Mouse (Mus musculus): ENCODE data around the gene Stard10. TPM values are rescaled to one million over a fixed set of nuclear protein-coding genes. Genes with fewer than 3 reads are reported as not detected.

Stard10 gene
- polyA plus RNA-seq (2015; fragmentation: Illumina TruSeq; extraction: RNeasy Lipid Tissue Mini Kit (QIAGEN cat#74804); ENCODE audit: insufficient read depth, low replicate concordance): 14.7 TPM

DNA sequence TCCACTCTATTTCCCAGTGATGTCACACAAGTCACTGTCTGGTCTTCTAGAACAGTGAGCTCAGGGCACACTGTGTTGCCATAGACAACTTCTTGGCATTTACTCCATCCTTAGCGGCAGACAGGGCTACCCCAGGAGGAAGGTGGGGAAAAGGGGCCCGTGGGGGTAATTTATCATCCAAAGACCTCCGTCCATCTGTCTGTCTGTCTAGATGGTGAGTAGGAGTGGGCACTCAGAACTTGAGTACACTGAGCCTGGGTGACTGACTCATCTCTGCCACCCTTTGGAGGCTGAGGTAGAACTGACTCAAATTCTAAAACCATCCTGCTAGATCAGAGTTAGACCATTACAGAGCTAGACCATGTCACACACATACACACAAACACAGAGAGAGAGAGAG, at the start of gene Stard10:
Stard10 (plus strand) TSS at position 73 of the 400 bp plus-strand sequence.

DNA sequence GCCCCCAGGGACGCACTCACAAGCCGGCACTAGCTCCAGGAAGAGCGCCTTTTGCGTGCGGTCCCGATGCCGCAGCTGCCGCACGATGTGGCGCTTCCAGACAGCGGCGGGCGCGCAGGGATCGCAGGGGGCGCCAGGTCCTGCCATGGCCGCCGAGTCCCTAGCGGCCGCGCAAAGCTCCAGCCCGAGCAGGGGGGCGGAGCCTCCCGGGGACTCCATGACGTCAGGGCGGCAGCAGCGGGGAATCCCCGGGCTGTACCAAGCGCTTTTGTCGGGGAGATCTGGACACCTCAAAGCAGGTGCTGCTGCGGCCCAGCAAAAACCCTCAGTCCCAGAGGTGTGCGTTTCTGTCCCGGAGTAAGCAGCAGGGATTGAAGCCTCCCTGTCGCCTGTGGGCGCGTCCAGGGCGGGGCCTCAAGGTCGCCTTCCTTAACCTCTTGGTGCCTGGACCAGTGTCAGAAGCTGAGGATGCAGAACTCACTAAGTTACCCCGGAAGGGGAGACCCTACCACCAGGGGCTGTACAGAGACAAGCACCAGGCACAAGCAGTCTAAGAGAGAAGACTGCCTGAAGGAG, 14.9 kb upstream of the Stard10 start, which contains the start of gene Atg16l2:
Atg16l2 (minus strand) TSS at position 371 of the 576 bp plus-strand sequence.

DNA sequence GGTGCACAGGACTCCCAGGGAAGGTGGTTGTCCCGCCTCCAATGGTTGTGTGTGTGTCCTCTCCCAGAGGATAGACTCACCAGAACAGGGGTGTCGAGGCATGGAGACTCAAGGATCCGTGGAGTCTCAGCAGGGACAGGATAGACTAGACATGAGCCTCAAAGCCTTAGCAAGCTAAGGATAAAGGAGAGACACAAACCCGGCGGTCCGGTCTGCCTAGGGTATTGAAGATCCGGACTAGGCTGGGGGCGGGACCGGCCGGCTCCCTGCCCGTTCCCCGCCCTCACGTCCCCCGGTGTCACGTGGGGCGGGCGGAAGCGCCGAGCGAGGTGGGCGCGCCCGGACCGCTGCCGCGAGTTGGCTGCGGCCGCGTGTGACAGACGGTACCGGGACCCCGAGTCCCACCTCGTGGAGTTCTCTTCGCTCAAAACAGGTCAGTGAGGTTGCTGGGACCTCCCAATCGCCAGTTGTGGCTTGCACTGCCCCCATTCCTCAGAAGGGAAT, 30.9 kb downstream of the Stard10 start, which contains the start of gene Arap1:
Arap1 (plus strand) TSS at position 301 of the 504 bp plus-strand sequence.

Other genes with a start within 250 kb of the Stard10 start
- gene Fchsd2, start 224.2 kb upstream of the Stard10 start, polyA plus RNA-seq (2015; fragmentation: Illumina TruSeq; extraction: RNeasy Lipid Tissue Mini Kit (QIAGEN cat#74804); ENCODE audit: insufficient read depth, low replicate concordance): 148 TPM
- gene Atg16l2, start 14.8 kb upstream of the Stard10 start, polyA plus RNA-seq (2015; fragmentation: Illumina TruSeq; extraction: RNeasy Lipid Tissue Mini Kit (QIAGEN cat#74804); ENCODE audit: insufficient read depth, low replicate concordance): 43.0 TPM
- gene Arap1, start 31.0 kb downstream of the Stard10 start, polyA plus RNA-seq (2015; fragmentation: Illumina TruSeq; extraction: RNeasy Lipid Tissue Mini Kit (QIAGEN cat#74804); ENCODE audit: insufficient read depth, low replicate concordance): 59.7 TPM
- not detected for gene Gm45837, start 93.8 kb downstream of the Stard10 start, polyA plus RNA-seq (2015; fragmentation: Illumina TruSeq; extraction: RNeasy Lipid Tissue Mini Kit (QIAGEN cat#74804); ENCODE audit: insufficient read depth, low replicate concordance)
- gene Pde2a, start 104.6 kb downstream of the Stard10 start, polyA plus RNA-seq (2015; fragmentation: Illumina TruSeq; extraction: RNeasy Lipid Tissue Mini Kit (QIAGEN cat#74804); ENCODE audit: insufficient read depth, low replicate concordance): 38.7 TPM

Data from spleen, adult 10 weeks (tissue).